Mouse (Mus musculus) kidney, postnatal 0 days (tissue): ENCODE measurements around the gene Adprhl1. TPM values are rescaled to one million over a fixed set of nuclear protein-coding genes. Genes with fewer than 3 reads are reported as not detected.

ENCODE experiments used
- ATAC-seq: fragments of 200-750 bp; cut with Nextera tagmentation; replicated peaks from 2 replicates; pipeline ENCODE4 v1.8.0; 2017; ENCODE audit warnings: low read depth, moderate number of reproducible peaks, moderate TSS enrichment, moderate library complexity; ENCODE audit not compliant: low FRiP score
- DNase-seq: peaks from one replicate; pipeline ENCODE4 v3.0.0-alpha.2; 2016; ENCODE audit warnings: low spot score
- H3K27ac ChIP-seq: fragments of 300-500 bp; sonication (generic); 2 replicates; pipeline ENCODE4 v1.5.1; 2014; ENCODE audit warnings: mild to moderate bottlenecking
- H3K27me3 ChIP-seq: fragments of 300-500 bp; sonication (generic); 2 replicates; pipeline ENCODE4 v1.6.1; 2014; ENCODE audit warnings: low read length, mixed read lengths; ENCODE audit not compliant: insufficient read depth
- H3K36me3 ChIP-seq: fragments of 300-500 bp; sonication (generic); 2 replicates; pipeline ENCODE4 v1.6.1; 2014; ENCODE audit warnings: low read length, mixed read lengths; ENCODE audit not compliant: insufficient read depth
- H3K4me1 ChIP-seq: fragments of 300-500 bp; sonication (generic); replicated peaks from 2 replicates; pipeline ENCODE4 v1.6.1; 2014; ENCODE audit warnings: antibody characterized with exemption, low read length, mixed read lengths; ENCODE audit not compliant: insufficient read depth
- H3K4me2 ChIP-seq: fragments of 300-500 bp; sonication (generic); 2 replicates; pipeline ENCODE4 v1.6.1; 2014; ENCODE audit warnings: mild to moderate bottlenecking, low read length, moderate library complexity, mixed read lengths
- H3K4me3 ChIP-seq: fragments of 300-500 bp; sonication (generic); replicated peaks from 2 replicates; pipeline ENCODE4 v1.5.1; 2014; ENCODE audit warnings: low read depth, low read length
- H3K9ac ChIP-seq: fragments of 300-500 bp; sonication (generic); 2 replicates; pipeline ENCODE4 v1.6.1; 2014; ENCODE audit warnings: low read depth, low read length
- H3K9me3 ChIP-seq: fragments of 300-500 bp; sonication (generic); replicated peaks from 2 replicates; pipeline ENCODE4 v1.6.1; 2016; ENCODE audit warnings: low read length, inconsistent platforms, mixed read lengths
- CTCF ChIP-seq: IDR thresholded peaks from 2 replicates; pipeline ENCODE4 v1.5.1; 2016; ENCODE audit warnings: antibody characterized with exemption, low read depth, mild to moderate bottlenecking, moderate library complexity
- WGBS: fragments of 180-500 bp; shearing (Covaris S2); extraction: QIAGEN DNeasy Blood & Tissue Kit; methylation state at CpG from one replicate; pipeline ENCODE4 v1.1.7; 2014; 5-methylcytosine and 5-hydroxymethylcytosine counted together
- polyA plus RNA-seq: library from polyadenylated mRNA; unstranded; fragments of >200 nt; fragmentation: Nextera tagmentation; extraction: Ambion mirVana; gene quantifications from 2 replicates; pipeline ENCODE4 v1.2.1, GENCODE M21; 2015

Adprhl1 gene
- polyA plus RNA-seq, result not detected in 2 replicates

DNA sequence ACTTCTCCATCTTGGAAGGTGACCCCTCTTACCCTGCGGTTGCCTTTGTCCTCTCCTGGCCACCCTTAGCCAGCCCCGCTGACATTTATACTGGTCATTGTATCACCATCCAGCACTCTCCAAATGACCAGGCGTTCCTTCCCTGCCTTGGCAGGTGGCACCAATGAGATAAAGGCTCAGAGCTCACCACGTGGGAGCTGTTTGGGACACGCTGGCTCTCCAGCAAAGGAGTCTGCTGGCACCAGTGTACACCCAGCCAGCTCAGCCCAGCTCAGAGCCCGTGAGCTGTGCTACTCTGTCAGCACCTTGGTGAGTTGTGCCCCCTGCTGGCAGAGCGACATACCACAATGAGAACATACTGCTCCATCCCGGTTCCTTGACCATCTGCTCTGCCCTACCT is at the start of gene Adprhl1:
TSS of gene Adprhl1 (minus strand) at position 144 of the 400 bp plus-strand sequence.
- peak; percentile 88 for ATAC-seq
- no peaks in the 10 kb centered on the region for H3K4me1 ChIP-seq
- H3K27me3 ChIP-seq, result no peaks in the 10 kb centered on the region
- no peak within 1 kb of the TSS for H3K27ac ChIP-seq
- peaks cover 16% of the 10 kb centered on the region for H3K36me3 ChIP-seq
- no peak within 1 kb of the TSS for H3K9ac ChIP-seq
- DNase-seq, result peak; percentile 69
- no peaks in the 10 kb centered on the region for H3K9me3 ChIP-seq
- WGBS, result 31% methylated on average over 8 of the region's 8 CpGs
- peak; percentile 74 for TF ChIP-seq CTCF
- H3K4me3 ChIP-seq, result no peak within 1 kb of the TSS
- H3K4me2 ChIP-seq, result no peak within 1 kb of the TSS

GRCm38 (mm10) chr8:13301036-13301435 is 47.1 kb upstream of the Adprhl1 start:
- DNase-seq (no peak), ATAC-seq (no peak)
- Histone ChIP-seq H3K27ac (no peak overlapping the region), H3K4me3 (no peak overlapping the region), H3K4me1 (no peaks in the 10 kb centered on the region), H3K36me3 (peaks cover 32% of the 10 kb centered on the region), H3K4me2 (no peak overlapping the region), H3K27me3 (no peaks in the 10 kb centered on the region), H3K9ac (no peak overlapping the region), H3K9me3 (no peaks in the 10 kb centered on the region)
- no peak for TF ChIP-seq CTCF
- WGBS, result 89% methylated on average over 7 of the region's 7 CpGs

DNA sequence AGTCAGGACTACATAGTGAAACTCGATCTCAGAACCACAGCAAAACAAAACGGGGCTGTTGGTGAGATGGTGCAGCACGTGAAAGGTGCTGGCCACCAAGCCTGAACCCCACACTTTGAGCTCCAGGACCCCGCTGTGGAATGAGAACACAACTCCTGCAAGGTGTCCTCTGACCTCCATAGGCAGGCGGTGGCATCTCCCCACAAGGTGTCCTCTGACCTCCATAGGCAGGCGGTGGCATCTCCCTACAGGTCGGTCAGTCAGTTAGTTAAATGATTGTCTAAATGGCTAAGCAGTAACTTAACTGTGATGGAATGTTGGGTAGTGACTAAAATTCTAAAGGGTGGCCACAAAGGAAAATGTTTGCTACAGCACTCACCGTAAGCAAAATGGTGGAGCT is 45.6 kb upstream of the Adprhl1 start:
- Histone ChIP-seq H3K9ac (no peak overlapping the region), H3K36me3 (peaks cover 45% of the 10 kb centered on the region), H3K4me3 (no peak overlapping the region), H3K27me3 (no peaks in the 10 kb centered on the region), H3K27ac (no peak overlapping the region), H3K4me2 (no peak overlapping the region), H3K4me1 (no peaks in the 10 kb centered on the region), H3K9me3 (no peaks in the 10 kb centered on the region)
- ATAC-seq (0 out of 2 replicates have a peak, but pooled peaks have one; percentile 17), DNase-seq (no peak)
- WGBS, result 90% methylated on average over 8 of the region's 8 CpGs
- no peak for TF ChIP-seq CTCF

DNA sequence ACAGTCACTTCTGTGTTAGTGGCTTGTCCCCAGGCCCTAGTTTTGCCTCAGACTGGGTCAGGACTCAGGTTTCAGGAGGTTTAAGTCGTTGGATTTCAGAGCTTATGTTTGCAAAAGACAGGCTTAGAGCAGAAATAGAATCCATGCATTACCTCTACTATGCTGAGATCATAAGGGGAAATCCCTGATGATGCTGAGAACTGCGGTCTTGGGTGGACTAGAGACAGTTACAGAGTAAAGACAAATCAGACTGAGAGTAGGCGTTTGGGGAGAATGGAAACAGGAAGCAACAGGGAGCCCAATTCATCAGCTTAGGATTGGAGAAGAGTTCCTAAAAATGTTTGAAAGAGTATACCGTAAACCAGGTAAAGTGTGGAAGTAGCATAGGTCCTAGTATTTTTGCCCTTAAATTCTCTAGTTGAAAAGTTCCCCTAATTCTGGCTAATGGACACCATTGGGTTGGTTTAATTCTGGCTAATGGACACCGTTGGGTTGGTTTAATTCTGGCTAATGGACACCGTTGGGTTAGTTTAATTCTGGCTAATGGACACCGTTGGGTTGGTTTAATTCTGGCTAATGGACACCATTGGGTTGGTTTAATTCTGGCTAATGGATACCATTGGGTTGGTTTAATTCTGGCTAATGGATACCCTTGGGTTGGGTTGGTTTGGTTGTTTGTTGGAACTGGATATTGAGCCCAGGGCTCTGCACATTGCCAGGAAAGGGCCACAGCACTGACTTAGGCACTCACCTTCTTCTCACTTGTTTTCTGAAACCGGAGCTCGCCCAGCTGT is 39.9 kb upstream of the Adprhl1 start:
- Histone ChIP-seq H3K27me3 (no peaks in the 10 kb centered on the region), H3K4me1 (0 out of 2 replicates have a peak, but pooled peaks cover 5% of the 10 kb centered on the region), H3K9me3 (no peaks in the 10 kb centered on the region), H3K27ac (no peak overlapping the region), H3K36me3 (peaks cover 31% of the 10 kb centered on the region), H3K9ac (no peak overlapping the region), H3K4me2 (no peak overlapping the region), H3K4me3 (no peak overlapping the region)
- TF ChIP-seq CTCF, result no peak
- WGBS, result 88% methylated on average over 9 of the region's 9 CpGs
- DNase-seq (no peak), ATAC-seq (no peak)

DNA sequence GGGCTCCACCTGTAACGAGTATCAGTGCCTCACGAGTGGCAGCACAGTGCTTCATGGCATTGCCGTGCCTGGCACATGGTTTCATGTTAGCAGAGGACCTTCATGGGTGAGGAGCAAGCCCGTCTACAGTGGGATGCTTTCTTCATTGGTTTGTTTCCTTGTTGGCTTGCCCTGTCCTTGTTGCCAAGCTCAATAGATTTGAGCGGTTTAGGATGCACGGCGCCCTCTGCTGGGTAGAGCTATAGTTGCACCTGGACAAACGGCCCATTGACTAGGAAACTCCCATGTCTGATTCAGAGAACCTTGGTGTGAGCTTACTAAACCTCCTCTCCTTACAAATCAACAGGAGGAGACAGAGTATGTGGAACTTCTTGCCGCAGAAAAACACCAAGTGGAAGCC is 38.4 kb upstream of the Adprhl1 start:
- Histone ChIP-seq H3K27me3 (no peaks in the 10 kb centered on the region), H3K36me3 (peaks cover 31% of the 10 kb centered on the region), H3K4me2 (no peak overlapping the region), H3K27ac (no peak overlapping the region), H3K4me3 (no peak overlapping the region), H3K4me1 (peaks cover 9% of the 10 kb centered on the region; the same call in 1 of the 2 replicates), H3K9ac (no peak overlapping the region), H3K9me3 (no peaks in the 10 kb centered on the region)
- TF ChIP-seq CTCF, result peak; percentile 91
- 27% methylated on average over 9 of the region's 9 CpGs for WGBS
- ATAC-seq (no peak), DNase-seq (peak; percentile 87)

- H3K4me3 ChIP-seq, result peak overlapping the region; percentile 62
- peaks cover 4% of the 10 kb centered on the region; the same call in 1 of the 2 replicates for H3K36me3 ChIP-seq
- 2% methylated on average over 6 of the region's 6 CpGs for WGBS
- peak overlapping the region; percentile 74 for H3K4me2 ChIP-seq
- H3K4me1 ChIP-seq, result peaks cover 15% of the 10 kb centered on the region
- no peaks in the 10 kb centered on the region for H3K27me3 ChIP-seq
- ATAC-seq (no peak), DNase-seq (no peak)
- H3K9me3 ChIP-seq, result no peaks in the 10 kb centered on the region
- no peak for TF ChIP-seq CTCF
- H3K9ac ChIP-seq, result peak overlapping the region; percentile 67
- peak overlapping the region; percentile 93; the same call in 1 of the 2 replicates for H3K27ac ChIP-seq
Measured at GRCm38 (mm10) chr8:13288646-13289045, 34.7 kb upstream of the Adprhl1 start.
